23 mouse cellular contexts compared by ENCODE assay signal in the genomic region with DNA sequence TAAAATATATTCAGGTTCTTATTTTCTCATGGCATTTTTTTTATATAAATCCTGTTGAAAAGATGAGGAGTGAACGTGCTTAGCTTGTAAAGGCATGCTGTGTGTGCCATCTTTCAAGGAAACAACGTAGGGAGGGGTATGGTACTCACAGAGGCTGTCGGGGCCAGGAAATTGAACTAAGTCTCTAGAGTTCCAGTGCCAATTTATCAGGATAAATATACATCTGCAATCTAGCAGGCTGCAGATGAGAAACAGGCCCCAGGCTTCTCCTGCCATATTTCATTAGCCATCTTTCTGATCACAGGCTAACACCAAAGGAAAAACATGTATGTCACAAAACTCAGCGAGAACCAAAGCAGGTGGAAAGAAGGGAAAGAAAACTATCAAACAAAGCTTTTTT.
DNase-seq lines count a peak whose midpoint lies in the region; ATAC-seq lines count a peak whose summit lies in the region.
"Had no signal": no experiment of that assay in that cellular context is flagged by ENCODE, and none has a peak within 500 bp of the region (broad histone marks: within the 10 kb centered on the region; RNA-seq: fewer than 3 reads in every experiment).

No protein-coding gene starts in this region.

- H3K4me2 ChIP-seq in midbrain, embryonic 14.5 days (ENCODE audit: low read length) = no peak overlapping the region
- no peak overlapping the region for H3K4me2 ChIP-seq in heart, embryonic 11.5 days
- H3K4me2 ChIP-seq: embryonic facial prominence, embryonic 15.5 days; forebrain, embryonic 15.5 days; heart, embryonic 12.5 days; hindbrain, embryonic 13.5 days; intestine, embryonic 15.5 days had no signal

- H3K4me1 ChIP-seq in midbrain, embryonic 14.5 days (ENCODE audit: control insufficient read depth, insufficient read depth, low read length) = peaks cover 8% of the 10 kb centered on the region; the same call in 1 of the 2 replicates
- peaks cover 6% of the 10 kb centered on the region for H3K4me1 ChIP-seq in midbrain, embryonic 10.5 days
- H3K4me1 ChIP-seq in heart, embryonic 11.5 days (ENCODE audit: control insufficient read depth, insufficient read depth, low read length) = no peaks in the 10 kb centered on the region; the same call in 1 of the 2 replicates
- H3K4me1 ChIP-seq: embryonic facial prominence, embryonic 15.5 days; intestine, embryonic 15.5 days had no signal

- no peak overlapping the region for H3K4me3 ChIP-seq in midbrain, embryonic 14.5 days (replicated peaks; ENCODE audit: low read depth, low read length)
- no peak overlapping the region for H3K4me3 ChIP-seq in midbrain, embryonic 10.5 days
- no peak overlapping the region for H3K4me3 ChIP-seq in heart, embryonic 11.5 days (ENCODE audit: low read depth, low read length)
- H3K4me3 ChIP-seq: embryonic facial prominence, embryonic 15.5 days; erythroblast, embryonic 14.5 days; forebrain, embryonic 10.5 days; forebrain, embryonic 15.5 days; heart, adult 2 months; heart, embryonic 12.5 days; hindbrain, embryonic 13.5 days; intestine, embryonic 15.5 days had no signal

- H3K9ac ChIP-seq in midbrain, embryonic 14.5 days (replicated peaks; ENCODE audit: low read length) = no peak overlapping the region
- H3K9ac ChIP-seq in heart, embryonic 11.5 days (ENCODE audit: low read depth, low read length) = no peak overlapping the region
- H3K9ac ChIP-seq: embryonic facial prominence, embryonic 15.5 days; forebrain, embryonic 15.5 days; heart, embryonic 12.5 days; hindbrain, embryonic 13.5 days; intestine, embryonic 15.5 days had no signal

- no peaks in the 10 kb centered on the region for H3K36me3 ChIP-seq in midbrain, embryonic 14.5 days (ENCODE audit: control insufficient read depth, insufficient read depth, low read length)
- no peaks in the 10 kb centered on the region for H3K36me3 ChIP-seq in midbrain, embryonic 10.5 days
- H3K36me3 ChIP-seq in heart, embryonic 11.5 days (ENCODE audit: control insufficient read depth, insufficient read depth, low read length) = no peaks in the 10 kb centered on the region
- H3K36me3 ChIP-seq: embryonic facial prominence, embryonic 15.5 days; forebrain, embryonic 10.5 days; forebrain, embryonic 15.5 days; G1E; heart, embryonic 12.5 days; hindbrain, embryonic 13.5 days; intestine, embryonic 15.5 days had no signal

- ATAC-seq in midbrain, embryonic 14.5 days (ENCODE audit: low FRiP score, low TSS enrichment) = peak; percentile 55; the same call in 1 of the 2 replicates
- ATAC-seq in heart, embryonic 11.5 days (replicated peaks; ENCODE audit: insufficient number of reproducible peaks, low FRiP score, low TSS enrichment) = no peak
- ATAC-seq: CD4-positive, CD25-positive, alpha-beta regulatory T cell, adult 4 months; forebrain, embryonic 15.5 days; intestine, embryonic 15.5 days had no signal

- no peak overlapping the region for H3K27ac ChIP-seq in midbrain, embryonic 14.5 days (replicated peaks; ENCODE audit: low read depth, low read length)
- H3K27ac ChIP-seq in midbrain, embryonic 10.5 days (replicated peaks) = no peak overlapping the region
- H3K27ac ChIP-seq in heart, embryonic 11.5 days (ENCODE audit: low read depth, low read length) = no peak overlapping the region
- H3K27ac ChIP-seq: embryonic facial prominence, embryonic 15.5 days; forebrain, embryonic 10.5 days; forebrain, embryonic 15.5 days; heart, adult 2 months; hindbrain, embryonic 13.5 days; intestine, embryonic 15.5 days had no signal

- DNase-seq in embryo, embryonic 10.5 days (ENCODE audit: low spot score) = peak; percentile 38
- no peak for DNase-seq in embryo, embryonic 9.5 days (ENCODE audit: extremely low spot score)
- DNase-seq in midbrain, embryonic 14.5 days = peak; percentile 64
- no peak for DNase-seq in midbrain, embryonic 10.5 days (ENCODE audit: low spot score)
- DNase-seq in forelimb bud, embryonic 11.5 days (ENCODE audit: low read depth, low spot score) = peak; percentile 40
- DNase-seq in right cerebral cortex, postnatal 25 days = no peak
- DNase-seq: adrenal gland, postnatal 10 days; B cell, adult 2 months; cerebellum, adult 11-12 months; cerebellum, adult 9-10 months; cerebellum, postnatal 25 days; gastrocnemius, postnatal 14 days; heart, adult 2 months had no signal

- 50% methylated on average over 4 of the region's 4 CpGs for whole genome bisulfite sequencing in midbrain, embryonic 14.5 days
- 78% methylated on average over 4 of the region's 4 CpGs for WGBS in midbrain, embryonic 10.5 days
- 64% methylated on average over 4 of the region's 4 CpGs for WGBS in heart, embryonic 11.5 days (ENCODE audit: insufficient replicate concordance)

- no peaks in the 10 kb centered on the region for H3K9me3 ChIP-seq in midbrain, embryonic 14.5 days (ENCODE audit: control insufficient read depth, low read length)
- H3K9me3 ChIP-seq in midbrain, embryonic 10.5 days (replicated peaks) = no peaks in the 10 kb centered on the region
- no peaks in the 10 kb centered on the region for H3K9me3 ChIP-seq in heart, embryonic 11.5 days (replicated peaks; ENCODE audit: control insufficient read depth, low read length)
- H3K9me3 ChIP-seq: embryonic facial prominence, embryonic 15.5 days; forebrain, embryonic 10.5 days; forebrain, embryonic 15.5 days; heart, embryonic 12.5 days; hindbrain, embryonic 13.5 days; intestine, embryonic 15.5 days had no signal

- no peaks in the 10 kb centered on the region for H3K27me3 ChIP-seq in midbrain, embryonic 14.5 days (ENCODE audit: control insufficient read depth, insufficient read depth, low read length)
- no peaks in the 10 kb centered on the region for H3K27me3 ChIP-seq in midbrain, embryonic 10.5 days (ENCODE audit: low read depth, poor library complexity, severe bottlenecking)
- no peaks in the 10 kb centered on the region for H3K27me3 ChIP-seq in heart, embryonic 11.5 days (ENCODE audit: control insufficient read depth, insufficient read depth, low read length)
- H3K27me3 ChIP-seq: embryonic facial prominence, embryonic 15.5 days; forebrain, embryonic 15.5 days; heart, embryonic 12.5 days; hindbrain, embryonic 13.5 days; intestine, embryonic 15.5 days had no signal

Comparison
In these comparisons a context has a peak if more than half of its experiments do, and no peak if none do; other contexts are left out.
1. DNase-seq: peak in embryo, embryonic 10.5 days (single experiment), midbrain, embryonic 14.5 days (single experiment) and forelimb bud, embryonic 11.5 days (single experiment); none in embryo, embryonic 9.5 days (single experiment), midbrain, embryonic 10.5 days (single experiment) and right cerebral cortex, postnatal 25 days (single experiment).